Mouse (Mus musculus) embryonic fibroblast, embryonic 13.5 days (primary cell): ENCODE measurements around the gene Thbs2. TPM values are rescaled to one million over a fixed set of nuclear protein-coding genes. Genes with fewer than 3 reads are reported as not detected.

ENCODE experiments used
- H3K27ac ChIP-seq: 2 replicates; pipeline ENCODE4 v1.5.1; 2012; ENCODE audit warnings: low read length, control low read depth, inconsistent platforms; ENCODE audit not compliant: insufficient read depth
- H3K4me1 ChIP-seq: 2 replicates; pipeline ENCODE4 v1.6.1; 2011; ENCODE audit warnings: low read length; ENCODE audit not compliant: control insufficient read depth, insufficient read depth
- H3K4me3 ChIP-seq: 2 replicates; pipeline ENCODE4 v1.5.1; 2011; ENCODE audit warnings: mild to moderate bottlenecking, control low read depth, low read length; ENCODE audit not compliant: insufficient read depth
- CTCF ChIP-seq: IDR thresholded peaks from 2 replicates; pipeline ENCODE4 v1.5.1; 2011; ENCODE audit warnings: mild to moderate bottlenecking, control low read depth, low read length, moderate library complexity, borderline replicate concordance; ENCODE audit not compliant: insufficient read depth
- POLR2A ChIP-seq: IDR thresholded peaks from 2 replicates; pipeline ENCODE4 v1.6.1; 2011; ENCODE audit warnings: low read depth, mild to moderate bottlenecking, control low read depth, low read length, moderate library complexity
- polyA plus RNA-seq: library from polyadenylated mRNA; stranded (reverse); fragments of >200 nt; gene quantifications from 2 replicates; pipeline ENCODE4 v1.2.4, GENCODE M21; 2011; ENCODE audit warnings: low read depth; ENCODE audit not compliant: missing spikeins, insufficient read length

Thbs2 gene
- polyA plus RNA-seq, 1 experiment: 405 TPM

- peaks cover 6% of the 10 kb centered on the region for H3K4me1 ChIP-seq
- H3K4me3 ChIP-seq: no peak overlapping the region
- H3K27ac ChIP-seq: no peak overlapping the region
- TF ChIP-seq CTCF: no peak
- TF ChIP-seq POLR2A: no peak
Measured at GRCm38 (mm10) chr17:14677198-14677597, 16.8 kb downstream of the Thbs2 start.

GRCm38 (mm10) chr17:14675517-14675916 is 18.5 kb downstream of the Thbs2 start:
- Histone ChIP-seq H3K4me3 (no peak overlapping the region), H3K27ac (no peak overlapping the region), H3K4me1 (peaks cover 8% of the 10 kb centered on the region)
- TF ChIP-seq POLR2A: no peak
- TF ChIP-seq CTCF: no peak

DNA sequence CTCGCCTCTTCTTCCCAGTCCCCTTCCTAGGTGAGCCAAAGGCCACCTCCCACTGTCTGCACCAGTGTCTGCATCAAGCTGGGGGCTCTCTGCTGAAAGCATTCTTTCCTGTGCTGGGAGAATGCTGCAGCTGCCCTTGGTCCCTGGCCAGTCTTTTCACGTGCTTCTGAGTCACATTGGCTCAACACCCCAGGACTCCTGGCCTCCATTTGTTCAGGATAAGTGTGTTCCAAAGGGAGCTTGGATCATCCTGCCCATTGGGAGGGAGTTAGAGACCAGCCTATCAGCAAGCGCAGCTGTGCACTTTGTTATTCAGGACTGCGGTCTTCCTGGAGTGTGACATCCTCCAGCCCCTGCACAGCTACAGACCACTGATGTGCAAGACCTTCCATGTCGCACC is 21.6 kb downstream of the Thbs2 start:
- no peak for TF ChIP-seq POLR2A
- H3K27ac ChIP-seq: no peak overlapping the region
- no peak overlapping the region for H3K4me3 ChIP-seq
- H3K4me1 ChIP-seq: peaks cover 8% of the 10 kb centered on the region

GRCm38 (mm10) chr17:14667225-14667624 is 26.8 kb downstream of the Thbs2 start:
- Histone ChIP-seq H3K27ac (no peak overlapping the region), H3K4me1 (peaks cover 9% of the 10 kb centered on the region; the same call in 1 of the 2 replicates), H3K4me3 (no peak overlapping the region)
- no peak for TF ChIP-seq POLR2A

- Histone ChIP-seq H3K27ac (no peak overlapping the region), H3K4me3 (no peak overlapping the region), H3K4me1 (peaks cover 10% of the 10 kb centered on the region; the same call in 1 of the 2 replicates)
- TF ChIP-seq POLR2A (no peak), CTCF (no peak)
Measured at GRCm38 (mm10) chr17:14666451-14666850, 27.6 kb downstream of the Thbs2 start.

DNA sequence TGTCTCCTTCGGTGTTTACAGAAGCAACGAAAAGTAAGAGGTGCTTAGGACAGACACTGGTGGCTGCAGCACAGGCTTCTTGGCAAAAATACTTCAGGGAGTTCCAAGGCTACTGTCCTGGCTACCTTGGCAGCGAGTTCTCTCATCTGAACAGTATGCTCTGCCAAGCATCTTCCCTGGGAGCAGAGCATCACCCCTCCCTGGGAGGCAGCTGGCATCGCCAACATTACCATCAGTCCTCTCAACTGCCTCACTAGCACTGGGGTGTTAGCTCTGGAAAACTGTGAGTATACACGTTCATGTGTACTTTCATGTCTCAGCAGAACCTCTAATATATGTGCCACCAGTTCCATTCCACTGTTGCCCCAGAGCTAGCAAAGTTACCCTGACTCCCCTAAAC is 30.7 kb downstream of the Thbs2 start:
- no peak overlapping the region; the same call in 1 of the 2 replicates for H3K27ac ChIP-seq
- TF ChIP-seq POLR2A (no peak), CTCF (no peak)
- H3K4me3 ChIP-seq: no peak overlapping the region
- H3K4me1 ChIP-seq: peaks cover 13% of the 10 kb centered on the region

DNA sequence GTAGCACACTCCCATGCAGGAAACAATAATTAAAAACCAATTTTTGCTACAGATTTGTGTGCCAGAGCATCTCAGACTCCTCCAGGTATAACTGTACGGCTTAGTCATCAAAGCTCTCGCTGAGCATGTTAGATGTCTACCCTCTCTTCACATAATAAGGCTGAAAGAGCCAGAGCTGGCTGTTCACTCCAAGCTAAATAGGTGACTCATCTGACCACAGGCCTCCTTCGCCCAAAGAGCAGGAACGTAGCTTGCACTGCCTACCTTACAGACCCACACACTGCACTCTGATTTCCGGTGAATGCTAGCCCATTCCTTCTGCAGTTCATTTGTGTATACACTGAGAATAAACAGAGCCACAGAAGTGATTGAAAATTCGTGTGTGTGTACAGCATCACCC is 31.6 kb downstream of the Thbs2 start:
- H3K27ac ChIP-seq: peak overlapping the region; percentile 57
- no peak overlapping the region for H3K4me3 ChIP-seq
- peaks cover 13% of the 10 kb centered on the region for H3K4me1 ChIP-seq
- TF ChIP-seq POLR2A (no peak), CTCF (no peak)

GRCm38 (mm10) chr17:14659746-14660145 is 34.3 kb downstream of the Thbs2 start:
- Histone ChIP-seq H3K4me1 (peaks cover 13% of the 10 kb centered on the region), H3K4me3 (no peak overlapping the region), H3K27ac (peak overlapping the region; percentile 88)
- TF ChIP-seq POLR2A: peak; percentile 44
- no peak for TF ChIP-seq CTCF

DNA sequence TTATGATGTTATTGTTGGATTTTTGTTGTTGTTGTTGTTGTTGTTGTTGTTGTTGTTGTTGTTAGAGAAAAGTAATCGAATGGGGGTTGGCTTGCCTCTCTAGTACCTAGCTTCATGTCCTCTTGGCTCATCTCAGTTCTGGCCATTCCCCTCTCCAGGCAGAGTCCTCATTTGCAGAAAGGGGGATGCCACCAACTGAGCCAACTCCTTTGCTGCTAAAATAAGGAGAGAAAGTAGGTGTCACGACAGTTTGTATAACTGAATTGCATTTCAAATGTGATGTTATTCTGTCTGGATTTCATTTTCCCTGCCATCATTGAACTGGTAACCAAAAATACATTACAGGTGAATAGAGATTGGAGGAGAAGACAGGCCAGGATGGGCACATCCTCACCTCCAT is 35.9 kb downstream of the Thbs2 start:
- no peak overlapping the region; the same call in 1 of the 2 replicates for H3K27ac ChIP-seq
- peaks cover 13% of the 10 kb centered on the region for H3K4me1 ChIP-seq
- no peak overlapping the region for H3K4me3 ChIP-seq
- no peak for TF ChIP-seq CTCF
- TF ChIP-seq POLR2A: no peak

- H3K27ac ChIP-seq: peak overlapping the region; percentile 54
- H3K4me1 ChIP-seq: peaks cover 6% of the 10 kb centered on the region
- TF ChIP-seq CTCF: no peak
- no peak overlapping the region for H3K4me3 ChIP-seq
Measured at GRCm38 (mm10) chr17:14657123-14657522, 36.9 kb downstream of the Thbs2 start.

DNA sequence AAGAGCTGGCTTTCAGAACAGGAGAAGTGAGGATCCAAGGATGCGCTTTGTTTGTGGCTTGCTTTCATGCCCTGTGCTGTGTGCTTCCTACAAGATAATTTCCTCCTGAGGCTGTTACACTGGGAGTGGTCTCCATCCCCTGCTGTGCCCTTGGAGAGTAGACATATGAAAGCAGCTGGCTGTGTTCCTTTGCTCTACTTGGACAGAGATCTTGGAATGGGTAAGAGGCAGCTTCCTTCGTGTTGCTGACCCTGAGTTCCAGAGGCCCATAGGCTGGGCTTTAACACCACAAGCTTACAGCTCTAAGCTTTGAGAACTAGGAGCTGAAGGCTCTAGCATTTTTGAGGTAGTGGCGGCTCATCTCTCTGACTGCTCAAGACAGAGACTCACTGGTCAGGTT is 39.1 kb downstream of the Thbs2 start:
- H3K4me3 ChIP-seq: no peak overlapping the region
- peaks cover 3% of the 10 kb centered on the region for H3K4me1 ChIP-seq
- H3K27ac ChIP-seq: no peak overlapping the region
- TF ChIP-seq CTCF (no peak), POLR2A (no peak)
